14 mouse cellular contexts compared by ENCODE assay signal in genomic region chr15:9074139-9074538, GRCm38 (mm10). TPM values are rescaled to one million over a fixed set of nuclear protein-coding genes. Genes with fewer than 3 reads are reported as not detected.
DNase-seq lines count a peak whose midpoint lies in the region; ATAC-seq lines count a peak whose summit lies in the region.
"Had no signal": no experiment of that assay in that cellular context is flagged by ENCODE, and none has a peak within 500 bp of the region (broad histone marks: within the 10 kb centered on the region; RNA-seq: fewer than 3 reads in every experiment).

No protein-coding gene starts in this region.

- H3K9me3 ChIP-seq in heart, embryonic 16.5 days (replicated peaks; ENCODE audit: control insufficient read depth, low read length) = no peaks in the 10 kb centered on the region
- no peaks in the 10 kb centered on the region for H3K9me3 ChIP-seq in megakaryocyte, embryonic 14.5 days
- H3K9me3 ChIP-seq in intestine, embryonic 14.5 days (ENCODE audit: control insufficient read depth, low read length) = no peaks in the 10 kb centered on the region
- H3K9me3 ChIP-seq in liver, embryonic 15.5 days (replicated peaks) = no peaks in the 10 kb centered on the region
- H3K9me3 ChIP-seq: forebrain, embryonic 15.5 days had no signal

- peaks cover 59% of the 10 kb centered on the region for H3K4me1 ChIP-seq in heart, embryonic 16.5 days (ENCODE audit: control insufficient read depth, insufficient read depth, low read length)
- peaks cover 68% of the 10 kb centered on the region for H3K4me1 ChIP-seq in megakaryocyte, embryonic 14.5 days
- peaks cover 33% of the 10 kb centered on the region for H3K4me1 ChIP-seq in intestine, embryonic 14.5 days (replicated peaks; ENCODE audit: control insufficient read depth, insufficient read depth, low read length)
- peaks cover 56% of the 10 kb centered on the region for H3K4me1 ChIP-seq in liver, embryonic 15.5 days (replicated peaks)

- WGBS in heart, embryonic 16.5 days = 13% methylated on average over 2 of the region's 2 CpGs
- WGBS in intestine, embryonic 14.5 days = 11% methylated on average over 2 of the region's 2 CpGs
- WGBS in liver, embryonic 15.5 days (ENCODE audit: insufficient replicate concordance) = 6% methylated on average over 2 of the region's 2 CpGs

- H3K36me3 ChIP-seq in heart, embryonic 16.5 days (ENCODE audit: control insufficient read depth, insufficient read depth) = no peaks in the 10 kb centered on the region
- H3K36me3 ChIP-seq in megakaryocyte, embryonic 14.5 days (replicated peaks; ENCODE audit: low read length) = peaks cover 23% of the 10 kb centered on the region
- no peaks in the 10 kb centered on the region for H3K36me3 ChIP-seq in intestine, embryonic 14.5 days (ENCODE audit: control insufficient read depth, insufficient read depth, low read length)
- peaks cover 14% of the 10 kb centered on the region for H3K36me3 ChIP-seq in liver, embryonic 15.5 days (replicated peaks)
- H3K36me3 ChIP-seq: forebrain, embryonic 15.5 days had no signal

- peak overlapping the region; percentile 97 for H3K9ac ChIP-seq in heart, embryonic 16.5 days (ENCODE audit: low read length)
- H3K9ac ChIP-seq in intestine, embryonic 14.5 days (ENCODE audit: low read length) = no peak overlapping the region
- H3K9ac ChIP-seq in liver, embryonic 15.5 days = peak overlapping the region; percentile 99
- H3K9ac ChIP-seq: forebrain, embryonic 15.5 days had no signal

- no peak for DNase-seq in heart, adult 18-20 months
- no peak for DNase-seq in intestine, embryonic 14.5 days (ENCODE audit: low spot score)
- DNase-seq in thymus, postnatal 4 days = no peak
- no peak for DNase-seq in layer of hippocampus, postnatal 10 days (ENCODE audit: low spot score in 2 of 2)
- DNase-seq: cerebellum, adult 9-10 months; gastrocnemius, postnatal 14 days; thymus, adult 2 months had no signal

- peak overlapping the region; percentile 98 for H3K27ac ChIP-seq in heart, embryonic 16.5 days (ENCODE audit: low read length)
- H3K27ac ChIP-seq in intestine, embryonic 14.5 days (ENCODE audit: low read depth) = no peak overlapping the region
- peak overlapping the region; percentile 97 for H3K27ac ChIP-seq in liver, embryonic 15.5 days (replicated peaks)
- H3K27ac ChIP-seq: forebrain, embryonic 15.5 days had no signal

- ATAC-seq in heart, embryonic 16.5 days (replicated peaks; ENCODE audit: extremely low read depth, insufficient read depth, low FRiP score) = no peak
- ATAC-seq in megakaryocyte, adult 5-6 weeks (ENCODE audit: poor library complexity, severe bottlenecking) = no peak
- ATAC-seq in intestine, embryonic 14.5 days (replicated peaks; ENCODE audit: low FRiP score, low TSS enrichment, low read depth) = no peak
- no peak for ATAC-seq in liver, embryonic 15.5 days (ENCODE audit: insufficient read depth)
- ATAC-seq: forebrain, embryonic 15.5 days; hindbrain, embryonic 16.5 days had no signal

- H3K27me3 ChIP-seq in heart, embryonic 16.5 days (ENCODE audit: control insufficient read depth, insufficient read depth, low read length) = no peaks in the 10 kb centered on the region
- no peaks in the 10 kb centered on the region for H3K27me3 ChIP-seq in megakaryocyte, embryonic 14.5 days (replicated peaks)
- no peaks in the 10 kb centered on the region for H3K27me3 ChIP-seq in intestine, embryonic 14.5 days (replicated peaks; ENCODE audit: control insufficient read depth, insufficient read depth, low read length)
- no peaks in the 10 kb centered on the region for H3K27me3 ChIP-seq in liver, embryonic 15.5 days
- H3K27me3 ChIP-seq: CH12.LX; forebrain, embryonic 15.5 days had no signal

- H3K4me3 ChIP-seq in heart, embryonic 16.5 days (ENCODE audit: low read length) = peak overlapping the region; percentile 97; the same call in 1 of the 2 replicates
- peak overlapping the region; percentile 98 for H3K4me3 ChIP-seq in megakaryocyte, embryonic 14.5 days (replicated peaks)
- H3K4me3 ChIP-seq in intestine, embryonic 14.5 days (ENCODE audit: low read depth, low read length) = no peak overlapping the region
- peak overlapping the region; percentile 95 for H3K4me3 ChIP-seq in liver, embryonic 15.5 days (replicated peaks)
- H3K4me3 ChIP-seq: forebrain, embryonic 15.5 days had no signal

- H3K4me2 ChIP-seq in heart, embryonic 16.5 days (ENCODE audit: low read depth, low read length) = peak overlapping the region; percentile 71
- H3K4me2 ChIP-seq in intestine, embryonic 14.5 days (ENCODE audit: low read length) = peak overlapping the region; percentile 62
- H3K4me2 ChIP-seq in liver, embryonic 15.5 days = peak overlapping the region; percentile 83
- H3K4me2 ChIP-seq: forebrain, embryonic 15.5 days had no signal

RNA-seq across cellular contexts. Expression of gene Nadk2, which starts 3.1 kb away (rescaled TPM):
- polyA plus RNA-seq in heart, embryonic 16.5 days (2015; fragmentation: Nextera tagmentation; extraction: Ambion mirVana) = 41.5 and 45.8 TPM in 2 replicates
- total RNA-seq in heart, adult 18-20 months (2021) = 10 to 100 TPM; 59.8 to 66.2 TPM
- polyA plus RNA-seq in megakaryocyte, embryonic 14.5 days (2012; ENCODE audit: insufficient read depth, low replicate concordance) = 3.7 and 8.6 TPM in 2 replicates
- total RNA-seq in megakaryocyte, adult 5-6 weeks (2015) = 25.7 and 32.3 TPM in 2 replicates
- total RNA-seq in megakaryocyte, adult 5-6 weeks (2017) = 30.0 and 31.3 TPM in 2 replicates
- 44.6 and 46.5 TPM in 2 replicates for polyA plus RNA-seq in intestine, embryonic 14.5 days (2014; fragmentation: Nextera tagmentation; extraction: Ambion mirVana)
- 97.8 and 101 TPM in 2 replicates for polyA plus RNA-seq in liver, embryonic 15.5 days (2015; fragmentation: Nextera tagmentation; extraction: Ambion mirVana)
- 10 to 100 TPM; 46.8 to 50.0 TPM for total RNA-seq in layer of hippocampus, postnatal 10 days (2021)
